Mouse (Mus musculus) heart, embryonic 15.5 days (tissue): ENCODE results near the gene Ubash3b. TPM values are rescaled to one million over a fixed set of nuclear protein-coding genes. Genes with fewer than 3 reads are reported as not detected.

Source experiments
- ATAC-seq: fragments of 200-750 bp; cut with Nextera tagmentation; replicated peaks from 2 replicates; pipeline ENCODE4 v1.8.0; 2017; ENCODE audit warnings: low read depth, moderate TSS enrichment; ENCODE audit not compliant: insufficient number of reproducible peaks, insufficient read depth, low FRiP score
- H3K27ac ChIP-seq: fragments of 300-500 bp; sonication (generic); 2 replicates; pipeline ENCODE4 v1.5.1; 2015; ENCODE audit warnings: mild to moderate bottlenecking, inconsistent platforms
- H3K27me3 ChIP-seq: fragments of 300-500 bp; sonication (generic); 2 replicates; pipeline ENCODE4 v1.6.1; 2015; ENCODE audit warnings: inconsistent platforms
- H3K36me3 ChIP-seq: fragments of 300-500 bp; sonication (generic); 2 replicates; pipeline ENCODE4 v1.6.1; 2015; ENCODE audit warnings: mild to moderate bottlenecking, inconsistent platforms
- H3K4me1 ChIP-seq: fragments of 300-500 bp; sonication (generic); replicated peaks from 2 replicates; pipeline ENCODE4 v1.6.1; 2015; ENCODE audit warnings: inconsistent platforms
- H3K4me2 ChIP-seq: fragments of 300-500 bp; sonication (generic); 2 replicates; pipeline ENCODE4 v1.6.1; 2015; ENCODE audit warnings: inconsistent platforms, mild to moderate bottlenecking, moderate library complexity
- H3K4me3 ChIP-seq: fragments of 300-500 bp; sonication (generic); 2 replicates; pipeline ENCODE4 v1.5.1; 2015; ENCODE audit warnings: mild to moderate bottlenecking, inconsistent platforms
- H3K9ac ChIP-seq: fragments of 300-500 bp; sonication (generic); 2 replicates; pipeline ENCODE4 v1.6.1; 2015; ENCODE audit warnings: mild to moderate bottlenecking, inconsistent platforms
- H3K9me3 ChIP-seq: fragments of 300-500 bp; sonication (generic); replicated peaks from 2 replicates; pipeline ENCODE4 v1.6.1; 2016; ENCODE audit warnings: inconsistent platforms
- WGBS: fragments of 180-500 bp; shearing (Covaris S2); methylation state at CpG from one replicate; pipeline ENCODE4 v1.1.7; 2015; ENCODE audit warnings: mixed read lengths; 5-methylcytosine and 5-hydroxymethylcytosine counted together
- polyA plus RNA-seq: library from polyadenylated mRNA; unstranded; fragments of >200 nt; fragmentation: Nextera tagmentation; extraction: Ambion mirVana; gene quantifications from 2 replicates; pipeline ENCODE4 v1.2.1, GENCODE M21; 2015

Ubash3b gene
- polyA plus RNA-seq, 1 experiment from 2014 or later: 6.8 TPM

DNA sequence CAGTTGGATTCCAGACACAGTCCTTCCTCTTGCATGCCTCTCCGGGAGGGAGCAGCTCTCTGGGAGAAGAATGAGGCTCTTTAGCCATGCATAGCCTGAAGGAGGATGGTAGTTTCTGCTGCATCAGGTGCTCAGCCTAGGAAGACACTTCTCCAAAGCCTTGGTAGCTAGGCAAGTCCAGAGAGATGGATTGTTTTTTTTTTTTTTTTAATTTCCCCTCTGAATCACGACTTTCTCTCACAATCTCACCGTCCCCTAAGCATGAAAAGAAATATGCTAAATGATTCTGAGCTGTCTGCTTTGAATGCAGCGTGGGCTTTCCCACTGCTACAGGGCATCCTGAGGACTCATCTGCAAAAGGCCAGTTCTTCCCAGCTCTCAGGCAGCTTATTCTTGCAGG lies 147.0 kb downstream of the Ubash3b start:
- ATAC-seq: no peak
- WGBS: 72% methylated on average over 4 of the region's 4 CpGs
- Histone ChIP-seq H3K9ac (no peak overlapping the region), H3K4me3 (no peak overlapping the region), H3K4me2 (no peak overlapping the region), H3K9me3 (no peaks in the 10 kb centered on the region), H3K27me3 (no peaks in the 10 kb centered on the region), H3K36me3 (no peaks in the 10 kb centered on the region), H3K27ac (no peak overlapping the region), H3K4me1 (no peaks in the 10 kb centered on the region)

- WGBS: 90% methylated on average over 5 of the region's 5 CpGs
Measured at GRCm38 (mm10) chr9:41012456-41012855, 149.0 kb downstream of the Ubash3b start.

GRCm38 (mm10) chr9:41011512-41012436 lies 149.7 kb downstream of the Ubash3b start:
- no peaks in the 10 kb centered on the region for H3K4me1 ChIP-seq
- WGBS: 84% methylated on average over 13 of the region's 13 CpGs
- no peak for ATAC-seq
- H3K9me3 ChIP-seq: no peaks in the 10 kb centered on the region
- no peaks in the 10 kb centered on the region for H3K36me3 ChIP-seq
- no peak overlapping the region for H3K27ac ChIP-seq
- H3K9ac ChIP-seq: no peak overlapping the region
- H3K27me3 ChIP-seq: no peaks in the 10 kb centered on the region
- no peak overlapping the region for H3K4me2 ChIP-seq
- H3K4me3 ChIP-seq: no peak overlapping the region

More at GRCm38 (mm10) chr9:41012456-41012855, 149.0 kb downstream of the Ubash3b start:
- no peak overlapping the region for H3K4me2 ChIP-seq
- no peak overlapping the region for H3K4me3 ChIP-seq
- ATAC-seq: no peak
- no peak overlapping the region for H3K27ac ChIP-seq
- H3K9me3 ChIP-seq: no peaks in the 10 kb centered on the region
- no peaks in the 10 kb centered on the region for H3K36me3 ChIP-seq
- no peaks in the 10 kb centered on the region for H3K27me3 ChIP-seq
- no peak overlapping the region for H3K9ac ChIP-seq
- H3K4me1 ChIP-seq: no peaks in the 10 kb centered on the region

- no peak overlapping the region for H3K27ac ChIP-seq
- no peaks in the 10 kb centered on the region for H3K4me1 ChIP-seq
- H3K27me3 ChIP-seq: no peaks in the 10 kb centered on the region
- H3K9ac ChIP-seq: no peak overlapping the region
- H3K4me3 ChIP-seq: no peak overlapping the region
- 58% methylated on average over 1 of the region's 1 CpGs for WGBS
- no peak overlapping the region for H3K4me2 ChIP-seq
- H3K9me3 ChIP-seq: no peaks in the 10 kb centered on the region
- no peaks in the 10 kb centered on the region for H3K36me3 ChIP-seq
- ATAC-seq: no peak
Measured at GRCm38 (mm10) chr9:41007785-41008184, 153.7 kb downstream of the Ubash3b start.

DNA sequence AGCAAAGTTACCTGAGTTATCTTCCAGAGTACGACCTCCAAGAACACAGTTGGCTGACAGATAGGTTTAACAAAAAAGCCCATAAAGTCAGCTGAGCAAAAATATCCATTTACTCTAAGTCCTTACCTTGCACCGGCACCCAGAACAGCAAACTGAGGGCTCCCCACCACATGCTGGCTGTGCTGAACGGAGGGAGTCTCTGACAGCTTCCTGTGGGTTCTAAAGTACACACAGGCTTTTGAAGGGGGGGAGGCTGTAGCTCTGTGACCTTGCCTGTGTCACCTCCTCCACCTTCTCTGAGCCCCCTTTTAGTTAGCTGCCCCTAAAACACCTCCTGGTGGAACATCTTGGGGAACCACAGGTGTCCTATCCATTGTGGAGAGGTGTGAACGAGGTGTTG lies 157.1 kb downstream of the Ubash3b start, which contains the start of gene Crtam:
Gene Crtam (minus strand): TSS at position 214 of the 400 bp plus-strand sequence.
- H3K27ac ChIP-seq: no peak within 1 kb of the TSS
- H3K27me3 ChIP-seq: no peaks in the 10 kb centered on the region
- H3K4me1 ChIP-seq: no peaks in the 10 kb centered on the region
- no peaks in the 10 kb centered on the region for H3K36me3 ChIP-seq
- H3K4me2 ChIP-seq: no peak within 1 kb of the TSS
- no peaks in the 10 kb centered on the region for H3K9me3 ChIP-seq
- H3K4me3 ChIP-seq: no peak within 1 kb of the TSS
- H3K9ac ChIP-seq: no peak within 1 kb of the TSS
- no peak for ATAC-seq
- 27% methylated on average over 4 of the region's 4 CpGs for WGBS

DNA sequence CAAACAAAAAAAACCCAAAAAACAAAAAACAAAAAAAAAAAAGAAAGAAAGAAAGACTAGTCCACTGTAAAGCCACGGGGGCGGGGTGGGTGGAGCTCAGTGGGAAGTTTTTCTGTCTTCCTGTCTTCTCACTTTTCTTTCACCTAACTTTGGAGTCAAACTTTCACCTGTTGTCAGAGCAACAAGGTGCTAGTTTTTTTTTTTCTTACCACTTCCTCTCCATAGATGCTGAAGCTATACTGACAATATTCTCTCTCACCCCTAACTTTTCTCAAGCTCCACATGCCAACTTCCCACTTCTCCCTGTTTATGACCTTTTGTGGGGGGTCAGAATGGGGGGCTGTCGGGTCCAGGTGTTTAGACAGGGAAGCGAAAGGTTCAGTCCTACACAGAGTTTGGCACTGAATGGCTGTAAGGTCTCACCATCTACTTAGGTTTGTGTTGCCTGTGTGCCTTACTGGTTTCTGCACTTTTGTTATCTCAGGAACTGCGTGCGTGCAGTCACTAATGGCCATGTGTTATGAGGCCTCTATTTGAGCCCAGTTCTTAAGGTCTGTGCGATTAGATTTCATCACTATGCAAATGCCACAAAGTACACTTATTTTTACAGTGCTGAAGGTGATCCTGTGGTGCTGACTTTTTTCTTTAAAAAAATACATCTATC lies 164.2 kb downstream of the Ubash3b start:
- 74% methylated on average over 7 of the region's 7 CpGs for WGBS
- no peaks in the 10 kb centered on the region for H3K36me3 ChIP-seq
- H3K4me2 ChIP-seq: no peak overlapping the region
- no peak for ATAC-seq
- H3K4me1 ChIP-seq: no peaks in the 10 kb centered on the region
- no peaks in the 10 kb centered on the region for H3K27me3 ChIP-seq
- no peaks in the 10 kb centered on the region for H3K9me3 ChIP-seq
- H3K9ac ChIP-seq: no peak overlapping the region
- H3K4me3 ChIP-seq: no peak overlapping the region
- no peak overlapping the region for H3K27ac ChIP-seq

DNA sequence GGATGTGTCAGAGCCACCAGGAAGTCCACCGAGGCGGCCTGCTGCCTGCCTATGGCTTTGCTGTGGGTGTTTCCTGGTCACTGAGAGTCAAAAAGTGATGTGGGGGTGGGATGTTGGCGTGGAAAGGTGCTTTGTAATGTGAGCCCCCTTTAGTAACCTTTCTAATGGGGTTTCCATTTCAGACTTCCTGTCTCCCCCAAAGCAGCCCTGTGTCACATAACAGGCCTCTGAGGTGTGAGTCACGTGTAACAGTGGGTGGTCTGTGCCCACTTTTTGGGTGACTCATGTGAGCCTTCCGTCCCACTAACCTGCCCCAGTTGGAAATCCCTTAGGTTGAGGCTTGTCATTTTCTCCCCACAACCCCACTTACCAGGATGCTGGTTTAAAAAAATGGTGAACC lies 167.4 kb downstream of the Ubash3b start:
- Histone ChIP-seq H3K27ac (no peak overlapping the region), H3K9ac (no peak overlapping the region), H3K9me3 (no peaks in the 10 kb centered on the region), H3K4me3 (no peak overlapping the region), H3K27me3 (no peaks in the 10 kb centered on the region), H3K4me1 (no peaks in the 10 kb centered on the region), H3K4me2 (no peak overlapping the region), H3K36me3 (no peaks in the 10 kb centered on the region)
- no peak for ATAC-seq
- 66% methylated on average over 5 of the region's 5 CpGs for WGBS

DNA sequence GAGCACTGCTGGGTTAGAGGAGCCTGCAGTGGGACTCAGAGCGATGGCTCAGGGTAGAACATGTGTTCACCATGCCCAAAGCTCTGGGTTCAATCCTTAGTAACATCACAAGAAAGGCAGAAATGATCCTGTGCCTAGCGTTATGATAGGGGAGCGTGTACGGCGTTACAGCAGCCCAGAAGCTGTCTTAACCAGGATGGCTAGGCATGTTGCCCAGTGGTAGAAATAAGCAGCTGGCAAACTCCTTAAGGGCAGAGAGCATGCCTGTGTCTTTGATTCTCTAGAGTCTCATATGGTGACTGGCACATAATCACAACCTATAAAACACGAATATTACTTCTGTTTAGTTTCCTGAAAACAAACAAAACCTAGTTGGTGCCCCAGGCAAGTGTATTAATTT lies 170.0 kb downstream of the Ubash3b start:
- H3K27ac ChIP-seq: no peak overlapping the region
- ATAC-seq: no peak
- no peaks in the 10 kb centered on the region for H3K27me3 ChIP-seq
- H3K4me2 ChIP-seq: no peak overlapping the region
- no peak overlapping the region for H3K4me3 ChIP-seq
- 80% methylated on average over 6 of the region's 6 CpGs for WGBS
- no peaks in the 10 kb centered on the region for H3K4me1 ChIP-seq
- no peaks in the 10 kb centered on the region for H3K9me3 ChIP-seq
- H3K9ac ChIP-seq: no peak overlapping the region
- H3K36me3 ChIP-seq: no peaks in the 10 kb centered on the region

- Histone ChIP-seq H3K4me2 (no peak overlapping the region), H3K27ac (no peak overlapping the region), H3K27me3 (no peaks in the 10 kb centered on the region), H3K36me3 (no peaks in the 10 kb centered on the region), H3K4me1 (no peaks in the 10 kb centered on the region), H3K9me3 (no peaks in the 10 kb centered on the region), H3K4me3 (no peak overlapping the region), H3K9ac (no peak overlapping the region)
- WGBS: 34% methylated on average over 4 of the region's 4 CpGs
- ATAC-seq: no peak
Measured at GRCm38 (mm10) chr9:40989940-40990588, 171.4 kb downstream of the Ubash3b start.

DNA sequence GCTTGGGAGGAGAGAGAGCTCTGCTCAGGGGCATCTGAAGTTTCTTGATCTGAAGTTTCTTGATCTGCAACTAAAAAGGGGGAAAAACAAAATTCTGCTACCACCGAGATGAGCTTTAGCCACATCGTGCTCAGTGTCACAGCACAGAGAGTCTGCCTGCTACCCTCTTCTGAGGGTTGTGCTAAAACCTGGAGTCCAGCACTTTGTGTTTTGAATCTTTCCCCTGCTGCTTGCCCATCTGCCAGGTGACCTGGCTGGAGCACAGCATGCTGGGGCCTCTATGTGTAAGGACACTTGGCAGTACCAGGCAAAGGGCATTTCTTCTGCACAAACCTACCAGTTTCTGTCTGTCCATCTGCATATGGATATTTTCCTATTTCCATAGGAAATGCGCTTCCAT lies 177.2 kb downstream of the Ubash3b start:
- no peaks in the 10 kb centered on the region for H3K9me3 ChIP-seq
- 64% methylated on average over 3 of the region's 3 CpGs for WGBS
- H3K4me3 ChIP-seq: no peak overlapping the region
- no peak overlapping the region for H3K27ac ChIP-seq
- H3K36me3 ChIP-seq: no peaks in the 10 kb centered on the region
- no peak overlapping the region for H3K9ac ChIP-seq
- no peaks in the 10 kb centered on the region for H3K27me3 ChIP-seq
- no peak overlapping the region for H3K4me2 ChIP-seq
- no peak for ATAC-seq
- no peaks in the 10 kb centered on the region for H3K4me1 ChIP-seq

DNA sequence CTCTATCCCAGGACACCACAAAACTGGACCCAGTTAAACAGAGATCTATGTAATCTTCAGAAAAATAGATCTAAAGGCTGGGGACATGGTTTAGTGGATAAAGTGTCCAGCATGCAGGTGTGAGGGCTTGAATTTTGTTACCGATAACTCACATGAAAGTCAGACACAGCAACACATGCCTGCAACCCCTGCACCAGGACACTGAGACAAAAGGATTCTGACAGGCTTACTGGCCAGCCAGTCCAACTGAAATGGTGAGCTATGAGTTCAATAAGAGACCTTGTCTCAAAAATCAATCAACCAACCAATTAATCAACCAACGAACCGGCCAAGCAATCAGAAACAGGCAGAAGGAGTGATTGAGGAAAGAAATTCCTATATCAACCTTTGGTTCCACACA lies 177.7 kb downstream of the Ubash3b start:
- ATAC-seq: no peak
- no peaks in the 10 kb centered on the region for H3K4me1 ChIP-seq
- H3K27ac ChIP-seq: no peak overlapping the region
- H3K4me3 ChIP-seq: no peak overlapping the region
- no peaks in the 10 kb centered on the region for H3K36me3 ChIP-seq
- H3K4me2 ChIP-seq: no peak overlapping the region
- no peaks in the 10 kb centered on the region for H3K9me3 ChIP-seq
- H3K27me3 ChIP-seq: no peaks in the 10 kb centered on the region
- WGBS: 73% methylated on average over 3 of the region's 3 CpGs
- no peak overlapping the region for H3K9ac ChIP-seq
